Mouse (Mus musculus) hindbrain, embryonic 16.5 days (tissue): ENCODE data around the gene Hdc. TPM values are rescaled to one million over a fixed set of nuclear protein-coding genes. Genes with fewer than 3 reads are reported as not detected.

Source experiments
- ATAC-seq: fragments of 200-750 bp; cut with Nextera tagmentation; 2 replicates; pipeline ENCODE4 v1.8.0; 2017; ENCODE audit warnings: moderate TSS enrichment, moderate library complexity
- H3K27ac ChIP-seq: fragments of 300-500 bp; sonication (generic); 2 replicates; pipeline ENCODE4 v1.5.1; 2014; ENCODE audit warnings: low read depth, mild to moderate bottlenecking, control low read depth, low read length, moderate library complexity
- H3K27me3 ChIP-seq: fragments of 300-500 bp; sonication (generic); replicated peaks from 2 replicates; pipeline ENCODE4 v1.6.1; 2014; ENCODE audit warnings: low read length; ENCODE audit not compliant: control insufficient read depth, insufficient read depth
- H3K36me3 ChIP-seq: fragments of 300-500 bp; sonication (generic); 2 replicates; pipeline ENCODE4 v1.6.1; 2014; ENCODE audit warnings: mild to moderate bottlenecking, low read length, moderate library complexity, mixed read lengths; ENCODE audit not compliant: control insufficient read depth, insufficient read depth
- H3K4me1 ChIP-seq: fragments of 300-500 bp; sonication (generic); 2 replicates; pipeline ENCODE4 v1.6.1; 2014; ENCODE audit warnings: low read depth, low read length; ENCODE audit not compliant: control insufficient read depth, insufficient read depth
- H3K4me2 ChIP-seq: fragments of 300-500 bp; sonication (generic); 2 replicates; pipeline ENCODE4 v1.6.1; 2014; ENCODE audit warnings: mild to moderate bottlenecking, low read length, control low read depth, moderate library complexity
- H3K4me3 ChIP-seq: fragments of 300-500 bp; sonication (generic); 2 replicates; pipeline ENCODE4 v1.5.1; 2014; ENCODE audit warnings: mild to moderate bottlenecking, low read length, control low read depth, moderate library complexity
- H3K9ac ChIP-seq: fragments of 300-500 bp; sonication (generic); 2 replicates; pipeline ENCODE4 v1.6.1; 2014; ENCODE audit warnings: low read depth, mild to moderate bottlenecking, control low read depth, low read length, moderate library complexity
- H3K9me3 ChIP-seq: fragments of 300-500 bp; sonication (generic); 2 replicates; pipeline ENCODE4 v1.6.1; 2014; ENCODE audit warnings: mild to moderate bottlenecking, low read length, moderate library complexity; ENCODE audit not compliant: control insufficient read depth
- WGBS: fragments of 180-500 bp; shearing (Covaris S2); extraction: QIAGEN DNeasy Blood & Tissue Kit; methylation state at CpG from one replicate; pipeline ENCODE4 v1.1.7; 2014; 5-methylcytosine and 5-hydroxymethylcytosine counted together
- polyA plus RNA-seq: library from polyadenylated mRNA; unstranded; fragments of >200 nt; fragmentation: Nextera tagmentation; extraction: Ambion mirVana; gene quantifications from 2 replicates; pipeline ENCODE4 v1.2.1, GENCODE M21; 2015

Hdc gene
- polyA plus RNA-seq, 1 experiment from 2014 or later = 2.6 TPM

- Histone ChIP-seq H3K9me3 (no peaks in the 10 kb centered on the region), H3K36me3 (no peaks in the 10 kb centered on the region), H3K27ac (no peak overlapping the region), H3K4me1 (no peaks in the 10 kb centered on the region), H3K27me3 (no peaks in the 10 kb centered on the region), H3K9ac (no peak overlapping the region), H3K4me2 (no peak overlapping the region), H3K4me3 (no peak overlapping the region)
- WGBS = 71% methylated on average over 4 of the region's 4 CpGs
- ATAC-seq = no peak
Measured at GRCm38 (mm10) chr2:126606688-126607062, 12.4 kb downstream of the Hdc start.

- Histone ChIP-seq H3K4me3 (no peak overlapping the region), H3K4me2 (no peak overlapping the region), H3K27me3 (no peaks in the 10 kb centered on the region), H3K9me3 (no peaks in the 10 kb centered on the region), H3K27ac (no peak overlapping the region), H3K36me3 (no peaks in the 10 kb centered on the region), H3K9ac (no peak overlapping the region), H3K4me1 (no peaks in the 10 kb centered on the region)
- ATAC-seq = no peak
- 89% methylated on average over 15 of the region's 15 CpGs for WGBS
Measured at GRCm38 (mm10) chr2:126606061-126606687, 12.9 kb downstream of the Hdc start.

DNA sequence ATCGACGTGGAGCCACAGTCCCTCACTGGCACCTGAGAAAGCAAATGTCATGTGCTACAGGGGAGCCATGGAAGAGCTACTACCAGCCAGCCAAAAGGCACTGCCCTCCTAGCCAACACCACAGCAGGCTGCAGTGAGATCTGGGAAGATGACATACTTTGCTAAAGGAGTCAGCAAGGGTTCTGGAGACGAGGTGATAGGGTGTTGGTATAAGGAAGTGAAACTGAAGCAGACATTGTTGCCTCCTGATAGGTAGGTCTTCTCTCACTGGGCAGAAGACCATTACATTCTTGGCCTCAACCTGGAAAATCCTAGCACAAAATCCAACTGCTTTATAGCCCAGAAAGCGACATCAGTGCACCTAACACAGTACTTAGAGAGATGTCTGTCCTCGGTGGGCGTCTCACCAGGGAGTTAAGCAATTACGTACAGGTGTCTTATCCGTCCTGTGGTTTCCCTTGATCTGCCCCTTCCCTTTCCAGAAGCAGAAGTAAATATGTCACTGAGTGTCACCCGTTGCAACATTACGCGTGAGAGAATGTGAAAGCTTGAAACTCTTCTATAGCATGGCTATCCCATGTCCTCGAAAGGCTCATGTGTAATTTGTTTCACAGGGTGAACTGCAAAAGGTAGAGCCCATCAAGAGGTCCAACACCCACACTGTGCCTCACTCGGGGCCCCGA is 17.0 kb downstream of the Hdc start:
- WGBS = 92% methylated on average over 14 of the region's 14 CpGs
- Histone ChIP-seq H3K27ac (no peak overlapping the region), H3K4me1 (no peaks in the 10 kb centered on the region), H3K4me2 (no peak overlapping the region), H3K36me3 (no peaks in the 10 kb centered on the region), H3K9ac (no peak overlapping the region), H3K4me3 (no peak overlapping the region), H3K27me3 (no peaks in the 10 kb centered on the region), H3K9me3 (no peaks in the 10 kb centered on the region)
- no peak for ATAC-seq

DNA sequence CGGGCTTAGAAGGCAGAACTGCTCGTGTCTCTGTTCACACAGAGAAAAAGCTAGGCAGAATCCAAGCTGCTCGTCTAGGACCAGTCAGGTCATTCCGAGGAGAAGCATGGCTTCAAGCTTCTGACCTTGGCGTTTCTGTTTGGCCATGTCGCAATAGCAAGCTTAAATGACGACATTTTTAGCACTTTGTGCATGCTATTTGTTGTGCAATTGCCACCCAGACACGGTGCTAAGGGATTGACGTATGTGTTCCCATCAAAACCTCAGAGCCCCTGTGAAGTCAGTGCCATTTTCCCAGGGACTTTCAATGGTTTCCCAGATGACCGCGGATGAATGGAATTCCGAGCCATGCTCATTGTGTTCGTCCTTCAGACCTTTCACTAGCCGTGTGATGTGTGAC is 18.6 kb downstream of the Hdc start:
- Histone ChIP-seq H3K4me2 (no peak overlapping the region), H3K27me3 (no peaks in the 10 kb centered on the region), H3K9ac (no peak overlapping the region), H3K9me3 (no peaks in the 10 kb centered on the region), H3K4me3 (no peak overlapping the region), H3K27ac (no peak overlapping the region), H3K4me1 (no peaks in the 10 kb centered on the region), H3K36me3 (no peaks in the 10 kb centered on the region)
- WGBS = 74% methylated on average over 14 of the region's 14 CpGs
- no peak for ATAC-seq

DNA sequence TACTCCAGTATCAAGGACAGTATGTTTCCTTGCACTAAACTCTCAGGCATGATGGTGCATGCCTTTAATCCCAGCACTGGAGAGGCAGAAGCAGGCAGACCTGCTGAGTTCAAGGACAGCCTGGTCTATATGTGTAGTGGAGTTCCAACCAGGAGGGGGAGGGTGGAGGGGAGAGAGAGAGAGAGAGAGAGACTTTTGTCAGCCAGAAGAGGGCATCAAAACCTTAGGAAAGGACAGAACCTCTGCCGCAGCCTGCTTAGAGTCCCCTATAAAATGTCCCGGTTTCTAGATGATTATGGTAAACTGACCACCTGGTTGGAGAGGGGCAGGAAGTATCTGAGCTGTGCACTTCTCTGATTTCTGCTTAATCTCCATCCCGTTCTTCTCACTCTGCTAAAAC is 20.1 kb downstream of the Hdc start:
- H3K36me3 ChIP-seq = no peaks in the 10 kb centered on the region
- no peaks in the 10 kb centered on the region for H3K27me3 ChIP-seq
- no peak; the same call in 1 of the 2 replicates for ATAC-seq
- no peak overlapping the region for H3K4me2 ChIP-seq
- 23% methylated on average over 3 of the region's 3 CpGs for WGBS
- H3K4me1 ChIP-seq = no peaks in the 10 kb centered on the region
- H3K9ac ChIP-seq = no peak overlapping the region
- H3K4me3 ChIP-seq = no peak overlapping the region
- no peaks in the 10 kb centered on the region for H3K9me3 ChIP-seq
- H3K27ac ChIP-seq = no peak overlapping the region

DNA sequence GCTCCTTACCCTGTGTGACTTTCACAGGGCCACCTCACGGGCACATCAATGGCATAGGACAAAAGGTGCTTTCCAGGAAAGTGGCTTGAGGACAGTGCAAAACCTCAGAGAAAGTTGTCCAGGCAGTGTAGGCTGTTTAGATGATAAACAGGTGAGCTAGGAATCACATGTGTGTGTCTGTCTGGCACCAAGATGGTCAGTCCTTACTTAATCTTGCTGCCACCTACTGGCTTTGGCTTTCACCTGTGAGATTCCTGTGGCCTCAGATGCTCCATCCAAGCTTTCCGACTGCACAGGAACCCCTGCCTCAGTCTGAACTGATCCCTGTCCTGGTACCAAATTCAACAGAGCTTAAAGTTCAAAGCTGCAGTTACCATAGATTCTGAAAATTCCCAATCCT is 20.7 kb downstream of the Hdc start:
- Histone ChIP-seq H3K27me3 (no peaks in the 10 kb centered on the region), H3K36me3 (no peaks in the 10 kb centered on the region)
- WGBS = 59% methylated on average over 2 of the region's 2 CpGs

DNA sequence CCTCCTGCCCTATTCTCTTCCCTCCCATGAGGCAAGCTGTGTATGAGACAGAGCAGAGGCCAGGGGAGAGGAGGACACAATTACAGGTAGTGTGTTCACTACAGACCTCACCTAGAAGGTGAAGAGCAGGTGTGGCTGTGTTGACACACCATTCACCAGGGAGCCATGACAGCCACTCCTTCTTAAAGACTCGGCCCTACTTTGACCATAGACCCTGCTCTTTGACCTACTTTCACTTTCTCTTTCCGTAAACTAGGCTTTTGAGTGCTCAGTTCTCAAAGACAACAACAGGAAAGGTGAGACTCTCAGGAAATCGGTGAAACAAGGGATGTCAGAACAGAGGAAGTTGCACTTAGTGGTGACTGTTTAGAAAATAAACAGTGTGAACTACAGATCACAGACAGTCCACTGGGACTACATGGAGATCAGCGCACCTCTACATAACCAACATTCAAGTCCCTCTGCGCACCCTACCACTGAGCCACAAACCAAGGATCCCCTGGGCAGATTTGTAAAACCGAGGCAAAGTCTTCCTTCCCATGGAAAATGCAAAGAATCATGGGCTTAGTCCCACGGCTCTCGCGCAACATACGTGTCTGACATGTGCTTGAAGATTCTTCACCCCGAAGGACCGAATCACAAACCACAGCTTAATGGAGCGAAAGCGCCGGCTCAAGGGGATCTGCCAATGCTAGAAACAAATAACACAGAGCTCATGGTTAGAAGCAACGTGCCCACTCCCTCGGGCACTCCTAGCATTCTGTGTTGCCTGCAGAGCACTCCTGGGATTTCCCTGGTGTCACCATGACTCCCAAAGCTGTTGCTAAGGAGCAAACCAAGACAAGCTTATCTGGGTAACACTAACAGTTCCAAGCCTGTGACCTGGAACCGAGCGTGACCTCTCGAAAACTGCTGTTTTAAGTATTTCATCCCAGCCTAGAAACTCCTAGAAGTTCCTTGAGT is 21.5 kb downstream of the Hdc start:
- H3K27ac ChIP-seq = no peak overlapping the region
- no peaks in the 10 kb centered on the region for H3K36me3 ChIP-seq
- WGBS = 81% methylated on average over 20 of the region's 20 CpGs
- no peak overlapping the region for H3K4me2 ChIP-seq
- no peak overlapping the region for H3K9ac ChIP-seq
- no peak overlapping the region for H3K4me3 ChIP-seq
- no peaks in the 10 kb centered on the region for H3K27me3 ChIP-seq
- ATAC-seq = no peak
- H3K9me3 ChIP-seq = no peaks in the 10 kb centered on the region
- no peaks in the 10 kb centered on the region for H3K4me1 ChIP-seq

More for the DNA sequence above, 20.7 kb downstream of the Hdc start:
- Histone ChIP-seq H3K4me2 (no peak overlapping the region), H3K9me3 (no peaks in the 10 kb centered on the region), H3K4me3 (no peak overlapping the region), H3K9ac (no peak overlapping the region), H3K4me1 (no peaks in the 10 kb centered on the region), H3K27ac (no peak overlapping the region)
- no peak for ATAC-seq

DNA sequence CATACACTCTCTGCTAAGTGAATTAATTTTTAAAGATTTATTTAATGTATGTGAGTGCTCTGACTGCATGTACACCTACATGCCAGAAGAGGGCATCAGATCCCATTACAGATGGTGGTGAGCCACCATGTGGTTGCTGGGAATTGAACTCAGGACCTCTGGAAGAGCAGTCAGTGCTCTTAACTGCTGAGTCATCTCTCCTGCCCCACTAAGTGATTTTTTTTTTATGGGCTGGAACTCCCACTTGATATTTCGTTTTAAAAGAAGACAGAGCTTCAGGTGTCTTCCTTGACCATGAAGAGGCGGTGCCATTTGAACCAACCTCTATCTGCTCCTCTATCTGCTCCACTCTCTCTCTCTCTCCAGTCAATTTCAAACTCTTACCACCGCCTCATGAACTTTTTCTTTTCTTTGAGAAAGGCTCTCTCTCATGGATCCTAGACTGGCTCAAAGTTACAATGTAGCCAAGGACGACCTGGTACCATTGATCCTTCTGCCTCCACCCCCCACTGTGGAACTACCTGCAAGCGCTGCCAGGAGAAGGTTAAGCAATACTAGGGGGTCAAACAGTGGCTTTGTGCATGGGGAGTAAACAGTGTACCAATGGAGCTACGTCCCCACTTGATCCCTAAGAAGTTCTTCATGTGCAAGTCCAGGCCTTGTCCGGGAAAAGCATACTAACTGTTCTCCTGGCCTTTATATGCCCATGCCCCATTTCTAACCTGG is 22.6 kb downstream of the Hdc start:
- Histone ChIP-seq H3K27me3 (no peaks in the 10 kb centered on the region), H3K4me1 (no peaks in the 10 kb centered on the region), H3K4me2 (no peak overlapping the region), H3K4me3 (no peak overlapping the region), H3K9me3 (no peaks in the 10 kb centered on the region), H3K27ac (no peak overlapping the region), H3K9ac (no peak overlapping the region), H3K36me3 (no peaks in the 10 kb centered on the region)
- 89% methylated on average over 7 of the region's 7 CpGs for WGBS
- ATAC-seq = no peak
